Mouse (Mus musculus): ENCODE results near the gene Il1rapl1. TPM values are rescaled to one million over a fixed set of nuclear protein-coding genes. Genes with fewer than 3 reads are reported as not detected.
"Not testable (repeated sequence)": the region's sequence is repeated elsewhere in the genome, so short reads cannot be mapped to it uniquely, and the experiment has no call there.

Il1rapl1 gene
- polyA plus RNA-seq, 1 experiment from 2014 or later, result 0.09 TPM

DNA sequence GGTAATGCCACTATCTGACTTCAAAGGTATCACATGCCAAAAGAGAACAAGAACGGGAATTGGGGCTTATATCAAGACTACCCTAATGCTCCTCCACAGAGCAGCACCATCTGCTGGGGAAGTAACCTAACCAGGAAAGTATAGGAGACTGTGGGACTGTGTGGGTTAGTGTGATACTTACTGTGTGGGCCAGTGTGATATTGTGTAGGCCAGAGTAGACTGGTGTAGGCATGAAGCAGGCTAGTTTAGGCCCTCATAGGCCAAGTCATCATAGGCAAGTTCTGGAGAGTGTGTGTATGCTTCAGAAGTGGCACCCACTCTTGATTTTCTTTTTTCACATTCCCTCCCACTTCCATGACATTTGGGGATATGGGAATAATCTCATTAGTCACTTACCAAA lies 76.5 kb downstream of the Il1rapl1 start:
- no peak overlapping the region for H3K4me3 ChIP-seq
- H3K27me3 ChIP-seq (ENCODE audit: insufficient read depth, poor library complexity, severe bottlenecking), result no peaks in the 10 kb centered on the region
- H3K36me3 ChIP-seq, result no peaks in the 10 kb centered on the region
- H3K4me1 ChIP-seq, result no peaks in the 10 kb centered on the region
- no peak overlapping the region for H3K27ac ChIP-seq
- WGBS, result 35% methylated on average over 1 of the region's 1 CpGs
- no peaks in the 10 kb centered on the region for H3K9me3 ChIP-seq
- no peak for DNase-seq (ENCODE audit: low spot score)

DNA sequence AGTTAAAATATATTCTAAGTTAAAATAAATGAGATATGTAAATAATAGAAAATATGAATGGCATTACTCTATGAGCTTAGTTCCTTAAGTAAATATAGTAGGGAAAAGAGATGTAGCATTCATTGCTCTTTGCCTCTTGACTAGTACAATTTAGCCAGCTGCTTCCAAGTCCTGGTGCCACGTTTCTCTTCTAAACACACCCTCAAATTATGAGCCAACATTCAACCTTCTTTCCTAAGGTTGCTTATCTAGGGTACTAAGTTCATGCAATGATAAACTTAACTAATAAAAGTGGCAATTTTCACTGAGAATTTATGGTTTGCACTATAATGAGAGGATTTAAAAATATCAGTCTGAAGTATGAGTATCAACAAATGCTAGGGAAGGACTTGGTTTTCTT lies 218.3 kb downstream of the Il1rapl1 start:
- no peak for DNase-seq (ENCODE audit: low spot score)
- no peaks in the 10 kb centered on the region for H3K36me3 ChIP-seq
- H3K9me3 ChIP-seq, result no peaks in the 10 kb centered on the region
- WGBS, result 67% methylated on average over 1 of the region's 1 CpGs
- H3K4me1 ChIP-seq, result no peaks in the 10 kb centered on the region
- no peak overlapping the region for H3K27ac ChIP-seq
- no peaks in the 10 kb centered on the region for H3K27me3 ChIP-seq (ENCODE audit: insufficient read depth, poor library complexity, severe bottlenecking)
- H3K4me3 ChIP-seq, result no peak overlapping the region

DNA sequence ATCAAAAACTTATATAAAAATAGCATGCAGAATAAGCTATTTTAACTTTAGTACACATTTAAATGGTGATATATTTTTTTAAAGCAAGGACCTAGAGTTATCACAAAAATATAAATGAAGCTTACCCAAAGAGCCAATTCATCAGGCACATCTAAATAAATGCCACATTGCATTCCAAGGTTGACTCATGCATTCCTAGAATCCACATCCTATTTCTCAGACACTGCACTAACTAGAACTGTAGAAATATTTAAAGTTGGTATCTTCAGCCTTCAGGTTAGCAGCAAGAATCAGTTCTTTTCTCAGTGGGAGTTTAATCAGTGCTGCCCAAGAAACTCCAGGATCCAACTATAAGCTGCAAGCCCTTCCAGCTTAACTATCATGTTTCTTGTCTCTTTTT lies 223.5 kb downstream of the Il1rapl1 start:
- Histone ChIP-seq H3K9me3 (no peaks in the 10 kb centered on the region), H3K27me3 (ENCODE audit: insufficient read depth, poor library complexity, severe bottlenecking) (no peaks in the 10 kb centered on the region), H3K4me1 (no peaks in the 10 kb centered on the region), H3K36me3 (no peaks in the 10 kb centered on the region), H3K27ac (no peak overlapping the region), H3K4me3 (no peak overlapping the region)
- no peak for DNase-seq (ENCODE audit: low spot score)

DNA sequence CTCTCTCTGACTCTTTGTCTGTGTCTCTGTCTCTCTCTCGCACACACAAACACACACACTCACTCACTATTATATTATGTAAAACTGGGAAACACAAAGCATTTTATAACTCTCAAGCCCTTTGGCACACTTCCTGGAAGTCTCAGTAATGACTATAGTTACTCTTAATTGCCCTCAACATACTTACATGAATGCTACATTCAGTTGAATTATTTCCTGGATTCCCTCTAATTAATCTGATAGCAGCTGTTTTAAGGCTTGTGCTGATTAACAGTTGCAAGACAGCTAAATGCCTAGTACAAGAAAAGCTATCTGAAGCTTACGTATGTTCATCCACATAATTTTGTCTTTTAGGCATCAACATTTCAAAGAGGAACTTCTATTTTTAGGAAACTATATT lies 261.3 kb downstream of the Il1rapl1 start:
- H3K27ac ChIP-seq, result no peak overlapping the region
- H3K9me3 ChIP-seq, result no peaks in the 10 kb centered on the region
- no peaks in the 10 kb centered on the region for H3K4me1 ChIP-seq
- 90% methylated on average over 2 of the region's 2 CpGs for WGBS
- DNase-seq (ENCODE audit: low spot score), result no peak
- no peaks in the 10 kb centered on the region for H3K27me3 ChIP-seq (ENCODE audit: insufficient read depth, poor library complexity, severe bottlenecking)
- H3K36me3 ChIP-seq, result no peaks in the 10 kb centered on the region
- H3K4me3 ChIP-seq, result no peak overlapping the region

DNA sequence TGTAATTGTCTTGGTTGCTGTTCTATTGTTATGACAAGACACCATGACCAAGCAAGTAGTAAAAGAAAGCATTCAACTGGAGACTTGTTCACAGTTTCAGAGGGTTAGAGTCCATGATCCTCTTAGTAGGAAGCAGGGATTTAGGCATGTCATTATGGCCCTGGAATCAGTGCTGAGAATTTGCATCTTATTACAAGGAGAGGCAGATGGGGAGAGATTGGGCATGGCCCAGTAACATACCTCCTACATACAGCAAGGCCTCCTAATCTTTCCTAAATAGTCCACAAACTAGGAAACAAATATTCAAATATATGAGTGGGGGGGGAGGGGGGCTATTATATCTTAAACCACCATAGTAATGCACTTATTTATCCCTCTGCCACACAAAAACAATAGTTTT lies 301.6 kb downstream of the Il1rapl1 start:
- H3K4me1 ChIP-seq, result no peaks in the 10 kb centered on the region
- H3K27me3 ChIP-seq (ENCODE audit: insufficient read depth, poor library complexity, severe bottlenecking), result no peaks in the 10 kb centered on the region
- H3K36me3 ChIP-seq, result no peaks in the 10 kb centered on the region
- no peak overlapping the region for H3K27ac ChIP-seq
- H3K9me3 ChIP-seq, result no peaks in the 10 kb centered on the region
- no peak overlapping the region for H3K4me3 ChIP-seq
- no peak for DNase-seq (ENCODE audit: low spot score)

DNA sequence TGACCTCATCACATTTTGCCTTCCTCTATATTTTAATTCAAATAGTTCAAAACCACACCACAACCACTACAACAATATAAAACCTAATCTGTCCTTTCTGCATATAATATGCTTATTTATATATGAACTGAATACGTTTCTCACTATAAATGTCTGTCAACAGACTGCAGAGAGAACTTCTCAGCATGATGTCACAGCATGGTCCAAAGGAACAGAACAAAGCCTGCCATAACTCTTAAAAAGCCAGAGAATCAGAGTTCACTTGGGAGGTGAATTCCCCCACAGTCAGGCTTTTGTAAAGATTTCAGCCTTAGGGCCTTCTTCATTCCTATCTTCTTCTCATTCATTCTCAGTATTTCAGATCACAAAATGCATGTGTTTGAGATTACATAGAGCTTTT lies 307.7 kb downstream of the Il1rapl1 start:
- no peak for DNase-seq (ENCODE audit: low spot score)

DNA sequence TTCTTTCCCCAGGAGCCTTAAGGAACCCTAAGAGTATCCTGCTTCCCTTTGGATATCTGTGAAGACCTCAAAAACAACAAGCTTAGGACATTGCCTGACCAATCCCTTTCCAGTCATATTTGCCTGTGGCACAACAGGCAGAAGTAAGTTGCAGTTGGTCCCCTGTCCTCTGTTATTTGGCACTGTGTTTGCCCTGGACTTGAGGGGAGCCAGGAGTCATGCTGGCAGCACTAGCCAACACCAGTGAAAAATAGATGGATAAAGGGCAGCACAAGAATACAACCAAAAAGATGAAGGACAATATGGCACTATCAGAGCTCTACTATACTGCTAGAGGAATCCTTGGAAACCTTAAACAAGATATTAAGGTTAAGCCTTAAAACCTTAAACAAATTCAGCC lies 322.4 kb downstream of the Il1rapl1 start:
- Histone ChIP-seq H3K4me1 (no peaks in the 10 kb centered on the region), H3K27ac (no peak overlapping the region), H3K9me3 (no peaks in the 10 kb centered on the region), H3K4me3 (no peak overlapping the region), H3K36me3 (no peaks in the 10 kb centered on the region), H3K27me3 (ENCODE audit: insufficient read depth, poor library complexity, severe bottlenecking) (no peaks in the 10 kb centered on the region)
- DNase-seq (ENCODE audit: low spot score), result no peak

More for the DNA sequence above, 307.7 kb downstream of the Il1rapl1 start:
- no peaks in the 10 kb centered on the region for H3K9me3 ChIP-seq
- no peaks in the 10 kb centered on the region for H3K27me3 ChIP-seq (ENCODE audit: insufficient read depth, poor library complexity, severe bottlenecking)
- WGBS, result 50% methylated on average over 1 of the region's 1 CpGs
- H3K4me3 ChIP-seq, result no peak overlapping the region
- no peaks in the 10 kb centered on the region for H3K4me1 ChIP-seq
- H3K36me3 ChIP-seq, result no peaks in the 10 kb centered on the region
- H3K27ac ChIP-seq, result no peak overlapping the region

DNA sequence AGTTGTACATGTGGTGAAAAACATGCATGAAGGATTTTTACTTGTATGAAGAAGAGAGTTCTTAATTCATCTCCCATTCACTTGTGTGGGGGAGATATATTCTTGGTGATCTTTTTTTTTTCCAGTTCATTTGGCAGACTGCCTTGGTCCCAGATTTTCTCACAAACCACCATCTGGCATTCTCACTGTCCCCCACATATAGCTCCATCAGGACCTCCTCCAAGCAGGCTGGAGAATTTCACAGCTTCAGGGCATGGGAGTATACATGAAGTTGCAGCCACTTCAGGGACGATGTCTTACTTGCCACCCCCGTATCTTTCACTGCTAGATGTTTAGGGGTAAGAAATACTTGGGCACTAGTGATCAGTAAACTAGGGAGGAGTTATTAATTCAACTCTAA lies 404.9 kb downstream of the Il1rapl1 start:
- no peak overlapping the region for H3K27ac ChIP-seq
- no peak overlapping the region for H3K4me3 ChIP-seq
- H3K4me1 ChIP-seq, result no peaks in the 10 kb centered on the region
- H3K9me3 ChIP-seq, result no peaks in the 10 kb centered on the region
- WGBS, result 85% methylated on average over 2 of the region's 2 CpGs
- no peaks in the 10 kb centered on the region for H3K27me3 ChIP-seq (ENCODE audit: insufficient read depth, poor library complexity, severe bottlenecking)
- H3K36me3 ChIP-seq, result no peaks in the 10 kb centered on the region
- no peak for DNase-seq (ENCODE audit: low spot score)

DNA sequence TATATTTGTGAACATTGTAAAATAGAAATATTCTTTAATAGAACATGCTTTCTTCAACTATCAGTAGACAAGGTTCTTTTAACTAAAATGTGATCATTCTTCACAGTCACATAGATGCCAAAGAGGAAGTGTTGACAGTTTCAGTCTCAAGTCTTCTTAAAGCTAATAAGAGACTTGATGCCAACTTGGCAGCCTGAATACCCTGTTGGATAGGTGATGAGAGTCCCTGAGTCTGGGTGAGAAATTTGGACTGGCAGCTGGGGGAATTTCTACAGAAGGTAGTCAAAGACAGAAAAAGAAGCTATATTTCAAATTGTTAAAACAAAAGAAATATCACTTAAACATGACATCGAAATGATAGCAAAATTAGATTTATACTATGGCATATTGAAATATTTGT lies 451.6 kb downstream of the Il1rapl1 start:
- H3K4me1 ChIP-seq, result no peaks in the 10 kb centered on the region
- H3K36me3 ChIP-seq, result no peaks in the 10 kb centered on the region
- no peak for DNase-seq (ENCODE audit: low spot score)
- H3K27me3 ChIP-seq (ENCODE audit: insufficient read depth, poor library complexity, severe bottlenecking), result no peaks in the 10 kb centered on the region
- 79% methylated on average over 1 of the region's 1 CpGs for WGBS
- no peaks in the 10 kb centered on the region for H3K9me3 ChIP-seq
- no peak overlapping the region for H3K4me3 ChIP-seq
- H3K27ac ChIP-seq, result no peak overlapping the region

DNA sequence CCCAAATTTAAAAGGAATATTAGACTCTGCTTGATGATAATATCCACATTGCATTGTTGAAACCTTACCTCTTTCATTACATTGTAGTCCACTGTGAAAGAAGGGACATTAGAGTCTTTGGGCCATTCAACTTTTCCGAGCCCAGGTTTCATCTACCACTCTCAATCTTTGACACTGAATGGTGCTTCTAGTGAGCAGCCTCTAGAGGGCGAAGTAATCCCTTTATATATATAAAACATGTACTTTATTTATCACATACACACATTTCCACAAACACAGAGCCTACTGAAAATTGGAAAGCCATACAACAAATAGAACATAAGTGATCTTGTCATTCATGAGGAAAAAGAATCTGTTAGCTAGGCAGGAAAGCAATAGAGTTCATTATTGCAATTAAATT lies 459.8 kb downstream of the Il1rapl1 start:
- Histone ChIP-seq H3K27me3 (ENCODE audit: insufficient read depth, poor library complexity, severe bottlenecking) (no peaks in the 10 kb centered on the region), H3K4me3 (no peak overlapping the region), H3K4me1 (no peaks in the 10 kb centered on the region), H3K27ac (no peak overlapping the region), H3K9me3 (no peaks in the 10 kb centered on the region), H3K36me3 (no peaks in the 10 kb centered on the region)
- no peak for DNase-seq (ENCODE audit: low spot score)
- WGBS, result 36% methylated on average over 2 of the region's 2 CpGs

DNA sequence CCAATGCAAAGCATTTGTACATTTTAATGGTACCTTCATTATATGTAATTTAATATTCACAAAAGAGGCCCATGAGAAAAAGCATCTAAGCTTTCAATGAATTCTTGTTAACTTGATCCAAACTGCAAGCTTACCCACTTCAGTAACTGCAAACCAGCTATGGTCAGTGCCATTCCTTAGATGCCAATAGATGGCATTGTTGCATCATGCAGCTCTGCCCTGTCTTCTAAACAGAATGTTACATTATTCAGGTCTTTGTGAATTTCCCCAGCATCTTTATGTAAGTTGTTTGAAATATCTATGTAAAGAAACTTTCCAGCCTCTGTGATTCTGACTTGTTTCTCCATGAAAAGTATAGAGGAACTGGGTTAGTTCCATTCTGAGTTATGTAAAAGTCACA lies 514.5 kb downstream of the Il1rapl1 start:
- H3K27ac ChIP-seq, result no peak overlapping the region
- H3K36me3 ChIP-seq, result no peaks in the 10 kb centered on the region
- H3K4me1 ChIP-seq, result no peaks in the 10 kb centered on the region
- H3K4me3 ChIP-seq, result no peak overlapping the region
- H3K9me3 ChIP-seq, result no peaks in the 10 kb centered on the region
- DNase-seq (ENCODE audit: low spot score), result no peak
- no peaks in the 10 kb centered on the region for H3K27me3 ChIP-seq (ENCODE audit: insufficient read depth, poor library complexity, severe bottlenecking)

DNA sequence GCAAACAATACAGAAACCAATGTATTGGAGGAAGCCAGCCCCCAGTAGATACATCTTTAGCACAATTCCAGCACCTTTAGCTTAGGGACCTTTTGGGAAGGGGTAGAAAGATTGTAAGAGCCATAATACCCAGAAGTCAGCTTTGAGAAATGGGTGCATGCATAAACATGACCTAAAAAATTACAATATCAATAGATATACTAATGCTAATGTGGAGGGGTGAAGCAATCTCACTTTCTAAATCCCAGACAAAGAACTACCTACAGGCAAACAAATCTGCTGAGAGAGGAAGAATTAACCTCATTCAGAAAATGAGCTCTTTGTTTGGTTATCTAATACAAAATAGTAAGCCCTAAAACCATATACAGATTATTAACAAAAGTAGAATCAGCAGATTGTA lies 607.4 kb downstream of the Il1rapl1 start:
- no peak for DNase-seq (ENCODE audit: low spot score)
- Histone ChIP-seq H3K27me3 (ENCODE audit: insufficient read depth, poor library complexity, severe bottlenecking) (no peaks in the 10 kb centered on the region), H3K27ac (no peak overlapping the region), H3K4me1 (no peaks in the 10 kb centered on the region), H3K4me3 (no peak overlapping the region), H3K9me3 (no peaks in the 10 kb centered on the region), H3K36me3 (no peaks in the 10 kb centered on the region)

DNA sequence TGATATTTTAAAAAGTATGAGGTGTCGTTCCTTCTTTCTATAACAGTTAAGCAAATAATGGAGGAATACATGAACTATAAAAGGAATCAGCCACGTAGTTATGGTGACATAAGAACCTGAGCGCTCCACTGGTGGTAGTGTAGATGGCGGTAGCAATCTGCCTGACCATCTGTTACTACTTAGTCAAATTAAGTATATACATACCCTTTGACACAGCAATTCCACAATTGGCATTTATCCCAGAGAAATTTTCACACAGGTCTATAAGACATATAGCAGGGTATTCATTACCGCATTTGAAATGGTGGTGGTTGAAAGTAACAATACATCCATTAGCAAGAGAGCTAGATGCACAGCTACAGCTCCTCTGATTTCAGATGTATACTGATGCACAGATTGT lies 612.8 kb downstream of the Il1rapl1 start:
- DNase-seq (ENCODE audit: low spot score), result no peak
- Histone ChIP-seq H3K27ac (no peak overlapping the region), H3K4me3 (no peak overlapping the region), H3K27me3 (ENCODE audit: insufficient read depth, poor library complexity, severe bottlenecking) (no peaks in the 10 kb centered on the region), H3K4me1 (no peaks in the 10 kb centered on the region), H3K9me3 (no peaks in the 10 kb centered on the region), H3K36me3 (no peaks in the 10 kb centered on the region)
- WGBS, result 80% methylated on average over 5 of the region's 5 CpGs

DNA sequence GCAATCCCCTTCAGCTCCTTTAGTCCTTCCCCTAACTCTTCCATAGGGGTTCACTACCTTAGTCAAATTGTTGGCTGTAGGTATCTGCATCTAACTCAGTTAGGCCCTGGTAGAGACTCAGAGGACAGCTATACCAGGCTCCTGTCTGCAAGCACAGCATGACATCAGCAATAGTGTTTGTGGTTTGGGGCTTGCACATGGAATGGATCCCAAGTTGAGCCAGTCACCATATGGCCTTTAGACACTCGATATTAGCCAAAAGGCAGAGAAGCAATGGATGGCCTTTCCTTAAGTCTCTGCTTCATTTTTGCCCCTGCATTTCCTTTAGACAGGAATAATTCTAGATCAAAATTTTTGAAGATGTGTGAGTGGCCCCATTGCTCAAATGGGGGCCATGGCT lies 632.0 kb downstream of the Il1rapl1 start:
- DNase-seq (ENCODE audit: low spot score), result no peak
- Histone ChIP-seq H3K36me3 (no peaks in the 10 kb centered on the region), H3K27ac (no peak overlapping the region), H3K4me3 (no peak overlapping the region), H3K9me3 (no peaks in the 10 kb centered on the region), H3K27me3 (ENCODE audit: insufficient read depth, poor library complexity, severe bottlenecking) (no peaks in the 10 kb centered on the region), H3K4me1 (no peaks in the 10 kb centered on the region)
- 71% methylated on average over 1 of the region's 1 CpGs for WGBS

DNA sequence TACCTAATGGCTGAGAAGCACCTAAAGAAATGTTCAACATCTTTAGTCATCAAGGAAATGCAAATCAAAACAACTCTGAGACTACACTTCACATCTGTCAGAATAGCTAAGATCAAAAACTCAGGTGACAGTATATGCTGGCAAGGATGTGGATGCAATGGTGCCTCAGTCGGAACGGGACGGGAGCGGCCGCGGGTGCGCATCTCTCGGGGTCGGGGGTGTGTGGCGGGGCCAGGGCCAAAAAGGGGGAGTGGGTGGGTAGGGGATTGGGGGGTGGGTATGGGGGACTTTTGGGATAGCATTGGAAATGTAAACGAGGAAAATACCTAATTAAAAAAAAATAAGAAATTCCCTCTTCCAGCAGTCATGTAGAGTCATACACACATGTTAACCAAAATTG lies 877.3 kb downstream of the Il1rapl1 start:
- H3K27ac ChIP-seq; H3K4me1 ChIP-seq; H3K9me3 ChIP-seq; H3K36me3 ChIP-seq; H3K27me3 ChIP-seq (ENCODE audit: insufficient read depth, poor library complexity, severe bottlenecking); H3K4me3 ChIP-seq: not testable (repeated sequence)
- WGBS, result 54% methylated on average over 11 of the region's 11 CpGs
- DNase-seq (ENCODE audit: low spot score), result peak; percentile 100

Measured in heart, embryonic 10.5 days (tissue).